Mouse (Mus musculus) embryonic facial prominence, embryonic 10.5 days (tissue): ENCODE results near the gene Btbd35f15. TPM values are rescaled to one million over a fixed set of nuclear protein-coding genes. Genes with fewer than 3 reads are reported as not detected.
"Not testable (repeated sequence)": the region's sequence is repeated elsewhere in the genome, so short reads cannot be mapped to it uniquely, and the experiment has no call there.

ENCODE experiments used
- DNase-seq: peaks from one replicate; pipeline ENCODE4 v3.0.0-alpha.2; 2017; ENCODE audit warnings: low spot score
- H3K27ac ChIP-seq: fragments of 300-500 bp; sonication (generic); replicated peaks from 2 replicates; pipeline ENCODE4 v1.5.1; 2016; ENCODE audit warnings: mild to moderate bottlenecking
- H3K27me3 ChIP-seq: fragments of 300-500 bp; sonication (generic); replicated peaks from 2 replicates; pipeline ENCODE4 v1.6.1; 2016; ENCODE audit warnings: low read depth, mild to moderate bottlenecking; ENCODE audit not compliant: poor library complexity, severe bottlenecking
- H3K36me3 ChIP-seq: fragments of 300-500 bp; sonication (generic); replicated peaks from 2 replicates; pipeline ENCODE4 v1.6.1; 2016; ENCODE audit warnings: mild to moderate bottlenecking, moderate library complexity
- H3K4me1 ChIP-seq: fragments of 300-500 bp; sonication (generic); 2 replicates; pipeline ENCODE4 v1.6.1; 2016
- H3K4me3 ChIP-seq: fragments of 300-500 bp; sonication (generic); 2 replicates; pipeline ENCODE4 v1.5.1; 2016; ENCODE audit warnings: mild to moderate bottlenecking, moderate library complexity
- H3K9me3 ChIP-seq: fragments of 300-500 bp; sonication (generic); 2 replicates; pipeline ENCODE4 v1.6.1; 2016; ENCODE audit warnings: mild to moderate bottlenecking
- whole genome bisulfite sequencing: fragments of 180-500 bp; shearing (Covaris S2); methylation state at CpG from one replicate; pipeline ENCODE4 v1.1.7; 2016; 5-methylcytosine and 5-hydroxymethylcytosine counted together
- polyA plus RNA-seq: library from polyadenylated mRNA; unstranded; fragments of >200 nt; fragmentation: Nextera tagmentation; extraction: Ambion mirVana; gene quantifications from 2 replicates; pipeline ENCODE4 v1.2.1, GENCODE M21; 2016

Btbd35f15 gene
- polyA plus RNA-seq = not detected in 2 replicates

DNA sequence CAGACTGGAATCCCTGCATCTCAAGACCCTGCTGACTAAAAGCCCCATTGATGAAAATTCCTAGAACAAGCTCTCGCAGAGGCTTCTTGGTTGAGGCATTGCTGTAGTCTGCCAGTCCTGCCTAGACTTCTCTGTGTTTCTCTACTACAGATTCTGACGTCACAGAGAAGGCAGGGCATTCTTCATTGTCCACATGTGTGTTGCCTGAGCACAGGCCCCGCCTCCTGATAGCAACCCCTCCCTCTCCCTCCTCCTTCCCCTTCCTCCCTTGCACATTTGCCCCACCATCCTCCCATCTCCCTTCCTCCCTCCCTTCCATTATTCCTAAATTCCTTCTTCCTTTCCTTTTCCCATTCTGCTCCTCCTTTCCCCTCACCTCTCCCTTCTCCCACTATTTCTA is at the start of gene Btbd35f15:
Gene Btbd35f15, minus strand, starts transcription at position 101 of the 400 bp plus-strand sequence.
- not testable (repeated sequence) for H3K27me3 ChIP-seq, H3K9me3 ChIP-seq, DNase-seq, H3K4me3 ChIP-seq, H3K36me3 ChIP-seq, H3K4me1 ChIP-seq, H3K27ac ChIP-seq
- no CpG with 5 or more reads among the region's 3 CpGs for WGBS

Other genes with a start within 250 kb of the Btbd35f15 start
- not detected in 2 replicates for gene Btbd35f13, start 79.9 kb upstream of the Btbd35f15 start, polyA plus RNA-seq
- not detected in 2 replicates for gene Btbd35f14, start 125.0 kb upstream of the Btbd35f15 start, polyA plus RNA-seq